Mouse (Mus musculus): Measurements from ENCODE around the gene Prss16. TPM values are rescaled to one million over a fixed set of nuclear protein-coding genes. Genes with fewer than 3 reads are reported as not detected.
"Not testable (repeated sequence)": the region's sequence is repeated elsewhere in the genome, so short reads cannot be mapped to it uniquely, and the experiment has no call there.

The Prss16 gene
- polyA plus RNA-seq, 1 experiment = 2.5 TPM

GRCm38 (mm10) chr13:22043503-22044431, 34.2 kb upstream of the Prss16 start:
- Histone ChIP-seq H3K27ac (ENCODE audit: insufficient read depth, low read length) (no peak overlapping the region), H3K4me1 (ENCODE audit: control insufficient read depth, insufficient read depth, low read length) (no peaks in the 10 kb centered on the region), H3K4me3 (ENCODE audit: insufficient read depth, low read length) (peak overlapping the region; percentile 46)
- TF ChIP-seq CTCF (IDR thresholded peaks at IDR 0.05; ENCODE audit: extremely low read depth, insufficient read depth, low read length) (no peak), POLR2A (IDR thresholded peaks at IDR 0.05; ENCODE audit: extremely low read depth, insufficient read depth, low read length) (no peak)

GRCm38 (mm10) chr13:22042568-22043502, 33.3 kb upstream of the Prss16 start, which contains the start of the genes Hist1h2ag and Hist1h2bj:
Gene Hist1h2ag, minus strand, starts transcription at chr13:22042944.
Gene Hist1h2bj, plus strand, starts transcription at chr13:22043214.
- Histone ChIP-seq H3K4me3 (ENCODE audit: insufficient read depth, low read length) (peak within 1 kb of the TSS; percentile 46), H3K27ac (ENCODE audit: insufficient read depth, low read length) (peak within 1 kb of the TSS; percentile 85)
- peak; percentile 90 for TF ChIP-seq POLR2A (IDR thresholded peaks at IDR 0.05; ENCODE audit: extremely low read depth, insufficient read depth, low read length)
- not testable (repeated sequence) for H3K4me1 ChIP-seq (ENCODE audit: control insufficient read depth, insufficient read depth, low read length)

DNA sequence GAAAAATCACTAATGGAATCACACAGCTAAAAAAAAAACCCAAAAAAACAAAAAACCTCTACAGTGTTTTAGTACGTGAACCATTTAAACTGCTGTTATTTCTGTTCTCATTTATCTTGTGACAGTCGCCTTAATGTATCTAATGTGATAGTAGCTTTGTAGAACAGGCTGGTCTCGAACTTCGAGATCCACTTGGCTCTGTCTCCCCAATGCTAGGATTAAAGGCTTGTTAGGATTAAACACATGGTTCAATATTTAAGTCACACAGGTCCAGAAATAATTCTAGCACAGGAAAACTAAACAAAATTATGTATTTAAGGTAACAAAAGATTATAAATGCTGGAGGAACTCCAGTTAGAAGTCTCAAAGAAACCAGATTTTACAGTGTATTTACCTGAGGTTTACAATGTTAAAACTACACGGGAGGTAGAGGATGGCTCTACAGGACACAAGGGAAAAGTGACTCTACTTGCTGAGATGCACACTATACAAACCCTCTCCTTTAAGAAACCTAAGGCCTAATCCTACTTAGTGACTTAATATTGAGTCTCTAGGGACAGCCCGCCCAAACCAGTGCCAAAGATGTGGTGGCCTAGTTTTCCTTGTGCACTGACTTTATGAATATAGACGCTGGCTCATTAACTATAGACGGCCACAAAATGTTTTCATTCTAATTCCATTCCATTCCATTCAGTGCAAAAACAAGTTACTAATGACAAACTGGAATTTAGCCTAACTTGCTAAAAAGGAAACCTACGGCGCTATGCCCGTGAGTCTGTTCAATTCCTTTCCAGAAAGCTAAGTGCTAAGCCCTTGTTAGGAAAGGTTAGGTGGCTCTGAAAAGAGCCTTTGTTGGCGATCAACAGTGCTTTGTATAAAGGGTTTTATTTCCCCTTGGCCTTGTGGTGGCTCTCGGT, 32.4 kb upstream of the Prss16 start:
- Histone ChIP-seq H3K27ac (ENCODE audit: insufficient read depth, low read length) (peak overlapping the region; percentile 85), H3K4me1 (ENCODE audit: control insufficient read depth, insufficient read depth, low read length) (no peaks in the 10 kb centered on the region), H3K4me3 (ENCODE audit: insufficient read depth, low read length) (peak overlapping the region; percentile 24; the same call in 1 of the 2 replicates)
- TF ChIP-seq CTCF (IDR thresholded peaks at IDR 0.05; ENCODE audit: extremely low read depth, insufficient read depth, low read length) (no peak), POLR2A (IDR thresholded peaks at IDR 0.05; ENCODE audit: extremely low read depth, insufficient read depth, low read length) (no peak)

DNA sequence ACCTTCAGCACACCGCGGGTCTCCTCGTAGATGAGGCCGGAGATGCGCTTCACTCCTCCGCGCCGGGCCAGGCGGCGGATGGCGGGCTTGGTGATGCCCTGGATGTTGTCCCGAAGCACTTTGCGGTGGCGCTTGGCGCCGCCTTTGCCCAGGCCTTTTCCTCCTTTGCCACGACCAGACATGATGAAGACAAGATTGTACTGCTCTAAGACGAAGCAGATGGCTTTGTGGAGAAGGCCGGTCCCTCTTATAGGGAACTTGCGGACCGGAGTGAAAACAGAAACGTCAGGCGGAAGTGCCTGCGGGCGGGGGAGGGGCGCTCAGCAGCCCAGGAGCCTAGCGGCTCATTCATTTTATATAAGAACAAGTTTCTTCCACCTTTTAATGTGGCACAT, 31.6 kb upstream of the Prss16 start, which contains the start of gene Hist1h4i:
Gene Hist1h4i (minus strand): TSS at position 221 of the 395 bp plus-strand sequence.
- peak; percentile 98 for TF ChIP-seq POLR2A (IDR thresholded peaks at IDR 0.05; ENCODE audit: extremely low read depth, insufficient read depth, low read length)
- H3K27ac ChIP-seq (ENCODE audit: insufficient read depth, low read length) = peak within 1 kb of the TSS; percentile 85
- not testable (repeated sequence) for H3K4me1 ChIP-seq (ENCODE audit: control insufficient read depth, insufficient read depth, low read length)
- peak within 1 kb of the TSS; percentile 33 for H3K4me3 ChIP-seq (ENCODE audit: insufficient read depth, low read length)

GRCm38 (mm10) chr13:22040464-22041141, 31.1 kb upstream of the Prss16 start:
- no peaks in the 10 kb centered on the region for H3K4me1 ChIP-seq (ENCODE audit: control insufficient read depth, insufficient read depth, low read length)
- TF ChIP-seq CTCF (IDR thresholded peaks at IDR 0.05; ENCODE audit: extremely low read depth, insufficient read depth, low read length) = no peak
- no peak for TF ChIP-seq POLR2A (IDR thresholded peaks at IDR 0.05; ENCODE audit: extremely low read depth, insufficient read depth, low read length)
- peak overlapping the region; percentile 33 for H3K4me3 ChIP-seq (ENCODE audit: insufficient read depth, low read length)

DNA sequence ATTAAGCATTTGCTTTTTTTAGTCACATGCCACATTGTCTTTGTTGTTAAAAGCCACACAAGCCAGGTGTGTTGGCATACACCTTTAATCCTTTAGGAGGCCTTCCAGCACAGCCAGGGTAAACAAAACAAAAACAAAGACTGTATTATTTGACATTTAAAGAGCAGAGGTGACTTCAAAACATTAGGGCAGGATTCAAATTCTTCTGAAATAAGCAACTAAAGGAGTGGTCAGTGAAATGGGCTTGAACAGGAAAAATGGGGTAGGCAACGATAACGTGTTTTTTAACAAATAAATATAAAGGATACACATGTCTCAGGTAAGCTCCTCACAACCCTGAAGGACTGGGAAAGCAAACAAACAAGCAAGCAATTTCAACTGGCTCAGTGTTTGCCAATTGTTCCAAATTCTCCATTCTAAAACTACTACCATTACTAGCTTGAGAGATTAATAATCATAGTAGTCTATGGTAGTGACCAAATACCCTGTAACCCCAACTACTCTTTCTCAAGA, 30.5 kb upstream of the Prss16 start:
- no peak for TF ChIP-seq POLR2A (IDR thresholded peaks at IDR 0.05; ENCODE audit: extremely low read depth, insufficient read depth, low read length)
- no peak for TF ChIP-seq CTCF (IDR thresholded peaks at IDR 0.05; ENCODE audit: extremely low read depth, insufficient read depth, low read length)
- H3K27ac ChIP-seq (ENCODE audit: insufficient read depth, low read length) = no peak overlapping the region
- no peak overlapping the region for H3K4me3 ChIP-seq (ENCODE audit: insufficient read depth, low read length)
- no peaks in the 10 kb centered on the region for H3K4me1 ChIP-seq (ENCODE audit: control insufficient read depth, insufficient read depth, low read length)

More at GRCm38 (mm10) chr13:22040464-22041141, 31.1 kb upstream of the Prss16 start:
- no peak overlapping the region for H3K27ac ChIP-seq (ENCODE audit: insufficient read depth, low read length)

DNA sequence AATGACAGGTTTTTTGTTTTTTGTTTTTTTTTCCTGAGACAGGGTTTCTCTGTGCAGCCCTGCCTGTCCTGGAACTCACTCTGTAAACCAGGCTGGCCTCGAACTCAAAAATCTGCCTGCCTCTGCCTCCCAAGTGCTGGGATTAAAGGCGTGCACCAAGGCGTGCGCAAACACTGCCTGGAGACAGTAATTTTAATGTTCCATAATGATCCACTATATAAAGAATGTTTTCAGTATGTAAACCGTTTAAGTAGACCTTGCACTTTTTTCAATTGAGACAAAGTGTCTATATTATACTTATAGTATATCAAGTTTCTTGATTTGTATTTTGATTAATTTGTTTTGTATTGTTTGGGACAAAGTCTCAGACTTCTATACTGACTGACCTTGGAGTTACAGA, 29.8 kb upstream of the Prss16 start:
- Histone ChIP-seq H3K27ac (ENCODE audit: insufficient read depth, low read length) (no peak overlapping the region), H3K4me1 (ENCODE audit: control insufficient read depth, insufficient read depth, low read length) (peaks cover 1% of the 10 kb centered on the region; the same call in 1 of the 2 replicates), H3K4me3 (ENCODE audit: insufficient read depth, low read length) (no peak overlapping the region)
- TF ChIP-seq CTCF (IDR thresholded peaks at IDR 0.05; ENCODE audit: extremely low read depth, insufficient read depth, low read length) = no peak
- TF ChIP-seq POLR2A (IDR thresholded peaks at IDR 0.05; ENCODE audit: extremely low read depth, insufficient read depth, low read length) = no peak

- Histone ChIP-seq H3K4me3 (ENCODE audit: insufficient read depth, low read length) (no peak overlapping the region), H3K27ac (ENCODE audit: insufficient read depth, low read length) (no peak overlapping the region), H3K4me1 (ENCODE audit: control insufficient read depth, insufficient read depth, low read length) (peaks cover 1% of the 10 kb centered on the region; the same call in 1 of the 2 replicates)
- no peak for TF ChIP-seq CTCF (IDR thresholded peaks at IDR 0.05; ENCODE audit: extremely low read depth, insufficient read depth, low read length)
- no peak for TF ChIP-seq POLR2A (IDR thresholded peaks at IDR 0.05; ENCODE audit: extremely low read depth, insufficient read depth, low read length)
These were observed 27.9 kb upstream of the Prss16 start for GRCm38 (mm10) chr13:22037415-22037814.

Measured in cortical plate, adult 2 months (tissue).